Comparison of ENCODE assay signal across 17 mouse cellular contexts in the genomic region with DNA sequence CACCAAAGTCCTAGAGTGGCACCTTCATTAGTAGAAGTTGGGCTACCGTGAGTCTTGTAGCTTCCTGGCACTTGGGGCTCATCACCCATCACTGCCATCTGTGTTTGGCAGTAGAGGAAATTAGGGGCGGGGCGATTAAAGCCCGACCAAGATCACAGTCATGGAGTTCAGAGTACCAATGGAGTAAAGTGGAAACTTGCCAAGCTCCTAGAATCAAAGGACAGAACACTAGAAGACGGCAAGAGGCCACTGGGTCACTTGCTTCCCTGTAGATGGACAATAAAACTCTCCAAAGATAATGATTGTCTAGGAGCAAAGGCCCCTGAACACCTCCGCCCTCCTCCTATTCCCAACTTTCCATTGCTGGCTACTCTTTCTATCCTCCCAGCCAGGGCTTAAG.
"Had no signal": no experiment of that assay in that cellular context is flagged by ENCODE, and none has a peak within 500 bp of the region (broad histone marks: within the 10 kb centered on the region; RNA-seq: fewer than 3 reads in every experiment).

No protein-coding gene starts in this region.

- H3K4me2 ChIP-seq: limb, embryonic 12.5 days; limb, embryonic 15.5 days; liver, embryonic 13.5 days; midbrain, embryonic 11.5 days had no signal

- H3K27ac ChIP-seq: kidney, postnatal 0 days; limb, embryonic 12.5 days; limb, embryonic 15.5 days; liver, embryonic 13.5 days had no signal

- H3K9me3 ChIP-seq: limb, embryonic 12.5 days; limb, embryonic 15.5 days; liver, embryonic 13.5 days had no signal

- ATAC-seq: hindbrain, embryonic 16.5 days had no signal

- H3K36me3 ChIP-seq: limb, embryonic 12.5 days; limb, embryonic 15.5 days; liver, embryonic 13.5 days had no signal

- H3K27me3 ChIP-seq: limb, embryonic 12.5 days; limb, embryonic 15.5 days had no signal

- H3K9ac ChIP-seq: limb, embryonic 12.5 days; limb, embryonic 15.5 days; liver, embryonic 13.5 days had no signal

- H3K4me3 ChIP-seq: limb, embryonic 12.5 days; limb, embryonic 15.5 days; liver, embryonic 13.5 days had no signal

- DNase-seq: left cerebral cortex, postnatal 4 days; liver, embryonic 13.5 days; lung, adult 2 months; lung, postnatal 14 days; lung, postnatal 4 days; midbrain, embryonic 14.5 days; right cerebral cortex, adult 18-20 months; right cerebral cortex, postnatal 14 days; right cerebral cortex, postnatal 4 days; spleen, adult 18-20 months; thymus, adult 18-20 months; thymus, postnatal 36 days had no signal

- H3K4me1 ChIP-seq: limb, embryonic 15.5 days had no signal
